Comparison of ENCODE assay signal across 8 mouse cellular contexts in genomic region chr17:34894074-34894597, GRCm38 (mm10). TPM values are rescaled to one million over a fixed set of nuclear protein-coding genes. Genes with fewer than 3 reads are reported as not detected.
DNase-seq lines count a peak whose midpoint lies in the region; ATAC-seq and TF ChIP-seq lines count a peak whose summit lies in the region.

No protein-coding gene starts in this region.

- 1% methylated on average over 30 of the region's 51 CpGs for WGBS in lung, embryonic 15.5 days
- WGBS in olfactory bulb, adult 2 months, result 0% methylated on average over 41 of the region's 51 CpGs

- peak; percentile 89 for TF ChIP-seq POLR2A in olfactory bulb, adult 2 months (IDR thresholded peaks at IDR 0.05; ENCODE audit: insufficient read depth, low read depth, low read length)

- no peaks in the 10 kb centered on the region for H3K9me3 ChIP-seq in lung, embryonic 15.5 days

- DNase-seq in MN1 (ENCODE audit: low spot score), result peak; percentile 97
- peak; percentile 91 for DNase-seq in cerebellum, adult 8-10 months
- peak; percentile 99 for DNase-seq in forelimb bud, embryonic 11.5 days (ENCODE audit: low read depth, low spot score)
- peak; percentile 82 for DNase-seq in layer of hippocampus, adult 9-10 months (ENCODE audit: low spot score)
- DNase-seq in thymus, adult 18-20 months, result peak; percentile 82 to 84

- no peaks in the 10 kb centered on the region for H3K27me3 ChIP-seq in lung, embryonic 15.5 days

- peak overlapping the region; percentile 78 for H3K4me2 ChIP-seq in lung, embryonic 15.5 days

- peak overlapping the region; percentile 82 for H3K9ac ChIP-seq in lung, embryonic 15.5 days

- peaks cover 18% of the 10 kb centered on the region for H3K4me1 ChIP-seq in lung, embryonic 15.5 days
- H3K4me1 ChIP-seq in olfactory bulb, adult 2 months (ENCODE audit: control insufficient read depth, insufficient read depth, low read length), result peaks cover 17% of the 10 kb centered on the region

- peak overlapping the region; percentile 91 for H3K27ac ChIP-seq in lung, embryonic 15.5 days
- H3K27ac ChIP-seq in olfactory bulb, adult 2 months (ENCODE audit: insufficient read depth, low read depth, low read length), result peak overlapping the region; percentile 97

- H3K36me3 ChIP-seq in lung, embryonic 15.5 days, result peaks cover 8% of the 10 kb centered on the region; the same call in 1 of the 2 replicates

- peak; percentile 59 to 62 for ATAC-seq in hematopoietic stem cell, adult 5-6 weeks (replicated peaks in 1 of 2; ENCODE audit: insufficient read depth in 1 of 2, low FRiP score in 2 of 2, low TSS enrichment in 1 of 2, low read depth in 1 of 2, poor library complexity in 2 of 2, severe bottlenecking in 2 of 2)
- peak; percentile 91 for ATAC-seq in lung, embryonic 15.5 days (ENCODE audit: borderline replicate concordance, extremely low read depth, low FRiP score, low TSS enrichment)

- no peak for TF ChIP-seq CTCF in olfactory bulb, adult 2 months (IDR thresholded peaks at IDR 0.05; ENCODE audit: insufficient read depth, low read depth, low read length)

- H3K4me3 ChIP-seq in lung, embryonic 15.5 days, result peak overlapping the region; percentile 81
- peak overlapping the region; percentile 72 for H3K4me3 ChIP-seq in olfactory bulb, adult 2 months (ENCODE audit: insufficient read depth, low read depth, low read length)

RNA-seq across cellular contexts. Expression of gene C2, which starts 3.9 kb away (rescaled TPM):
- total RNA-seq in hematopoietic stem cell, adult 5-6 weeks (2017), result 3.3 TPM in 1 of 2 replicates, not detected in the other
- 2.6 and 2.9 TPM in 2 replicates for polyA plus RNA-seq in lung, embryonic 15.5 days (2015; fragmentation: Nextera tagmentation; extraction: Ambion mirVana)
- polyA plus RNA-seq in olfactory bulb, adult 2 months (2012; ENCODE audit: insufficient read depth, insufficient read length, low replicate concordance, missing spikeins), result not detected in 2 replicates

RNA-seq across cellular contexts. Expression of gene Ehmt2, which starts 4.1 kb away (rescaled TPM):
- 106 and 109 TPM in 2 replicates for total RNA-seq in hematopoietic stem cell, adult 5-6 weeks (2017)
- 64.9 and 69.9 TPM in 2 replicates for polyA plus RNA-seq in lung, embryonic 15.5 days (2015; fragmentation: Nextera tagmentation; extraction: Ambion mirVana)
- polyA plus RNA-seq in olfactory bulb, adult 2 months (2012; ENCODE audit: insufficient read depth, insufficient read length, low replicate concordance, missing spikeins), result 130 TPM in 1 of 2 replicates, not detected in the other

RNA-seq across cellular contexts. Expression of gene Gm20547, which starts 12.3 kb away (rescaled TPM):
- total RNA-seq in hematopoietic stem cell, adult 5-6 weeks (2017), result not detected in 2 replicates
- not detected in 2 replicates for polyA plus RNA-seq in lung, embryonic 15.5 days (2015; fragmentation: Nextera tagmentation; extraction: Ambion mirVana)
- polyA plus RNA-seq in olfactory bulb, adult 2 months (2012; ENCODE audit: insufficient read depth, insufficient read length, low replicate concordance, missing spikeins), result not detected in 2 replicates

RNA-seq across cellular contexts. Expression of gene Zbtb12, which starts 14.9 kb away (rescaled TPM):
- total RNA-seq in hematopoietic stem cell, adult 5-6 weeks (2017), result 11.3 and 15.1 TPM in 2 replicates
- polyA plus RNA-seq in lung, embryonic 15.5 days (2015; fragmentation: Nextera tagmentation; extraction: Ambion mirVana), result 2.6 and 2.7 TPM in 2 replicates
- not detected in 2 replicates for polyA plus RNA-seq in olfactory bulb, adult 2 months (2012; ENCODE audit: insufficient read depth, insufficient read length, low replicate concordance, missing spikeins)

RNA-seq across cellular contexts. Expression of gene Slc44a4, which starts 20.1 kb away (rescaled TPM):
- 0.19 TPM in 1 of 2 replicates, not detected in the other for total RNA-seq in hematopoietic stem cell, adult 5-6 weeks (2017)
- polyA plus RNA-seq in lung, embryonic 15.5 days (2015; fragmentation: Nextera tagmentation; extraction: Ambion mirVana), result 0.94 and 1.5 TPM in 2 replicates
- not detected in 2 replicates for polyA plus RNA-seq in olfactory bulb, adult 2 months (2012; ENCODE audit: insufficient read depth, insufficient read length, low replicate concordance, missing spikeins)

Comparison
In these comparisons a context has a peak if more than half of its experiments do, and no peak if none do; other contexts are left out.
1. Peak in every context shown above with its lines: DNase-seq, ATAC-seq, H3K4me3 ChIP-seq and H3K27ac ChIP-seq.